Mouse (Mus musculus): ENCODE measurements at regions not wholly inside any gene's neighbourhood (a gene's known extent, or its start where the extent isn't known, plus 50 kb on each side); places are given as distances from the start of the nearest gene placed in this dataset.

DNA sequence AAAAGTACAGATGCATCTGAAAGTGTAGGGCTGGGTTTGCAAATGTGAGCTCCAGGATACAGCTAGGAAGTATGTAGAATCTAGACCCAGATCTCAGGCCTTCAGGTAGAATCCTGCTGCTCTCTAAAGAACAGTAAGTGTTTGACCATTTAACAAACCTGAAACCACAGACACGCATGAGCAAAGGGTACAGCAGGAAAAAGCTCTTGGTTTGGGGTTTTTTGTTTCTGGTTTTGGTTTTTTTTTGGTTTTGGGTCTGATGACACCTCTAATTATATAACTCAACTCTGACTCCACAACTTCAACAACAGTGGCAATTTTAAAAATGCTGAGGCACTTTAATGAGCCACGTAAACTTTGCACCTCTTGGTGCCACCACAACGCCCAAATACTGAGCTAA is 165.3 kb upstream of the Smim15 start:
- no peak for ATAC-seq

DNA sequence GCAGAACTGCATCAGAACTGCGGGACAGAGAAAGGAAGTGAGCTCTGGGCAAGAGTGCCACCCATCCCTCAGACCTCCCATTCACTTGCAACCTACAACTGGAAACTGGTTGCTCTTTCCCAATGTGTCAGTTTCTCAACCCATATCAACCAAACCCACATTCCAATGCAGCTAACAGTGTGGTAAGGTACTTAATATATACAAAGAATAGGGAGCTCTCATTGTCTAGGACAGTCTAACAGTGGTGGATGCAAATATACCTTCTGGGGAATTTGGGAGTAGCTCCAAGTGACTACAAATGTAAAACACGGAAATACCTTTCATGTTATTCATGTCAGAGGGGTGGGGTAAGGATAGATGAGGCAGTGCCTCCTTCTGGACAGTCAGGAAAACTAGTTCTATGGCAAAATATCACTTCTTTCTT is 171.0 kb upstream of the Smim15 start:
- ATAC-seq: no peak

DNA sequence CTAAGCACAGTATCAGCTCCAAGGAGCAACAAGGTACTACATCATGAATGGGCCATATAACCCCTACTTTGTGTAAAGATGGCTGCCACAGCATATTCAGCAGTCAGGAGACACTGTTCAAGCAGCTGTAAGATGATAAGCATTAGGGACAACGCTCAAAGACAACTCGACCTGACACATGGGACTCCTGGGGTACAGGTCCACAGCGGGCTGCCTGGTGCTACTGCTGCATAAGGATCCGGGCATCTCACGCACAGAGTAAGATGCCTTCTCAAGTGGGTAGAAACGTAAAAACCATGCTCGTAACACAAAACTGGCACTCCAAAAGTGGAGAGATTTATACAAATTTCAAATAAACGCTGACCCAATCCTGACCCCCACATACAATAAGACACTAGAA is 171.7 kb upstream of the Smim15 start:
- ATAC-seq: no peak

DNA sequence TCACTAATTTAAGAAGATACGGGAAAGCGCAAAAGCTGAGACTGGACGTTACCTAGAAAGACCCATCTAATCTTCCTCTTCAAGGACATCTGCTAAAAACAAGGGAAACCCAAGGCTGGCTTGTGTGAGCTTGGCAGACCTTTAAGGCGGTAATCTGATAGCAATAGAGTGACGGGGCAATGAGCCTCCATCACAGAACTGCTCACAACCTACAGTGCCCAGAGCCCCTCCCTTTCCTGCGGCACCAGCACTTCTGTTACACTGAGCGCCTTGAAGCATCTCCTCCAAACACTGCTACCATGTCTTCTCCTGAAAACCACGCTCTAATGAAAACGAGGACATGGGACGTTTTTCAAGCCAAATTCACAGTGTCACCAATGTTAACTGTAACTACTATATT is 172.1 kb upstream of the Smim15 start:
- no peak for ATAC-seq

DNA sequence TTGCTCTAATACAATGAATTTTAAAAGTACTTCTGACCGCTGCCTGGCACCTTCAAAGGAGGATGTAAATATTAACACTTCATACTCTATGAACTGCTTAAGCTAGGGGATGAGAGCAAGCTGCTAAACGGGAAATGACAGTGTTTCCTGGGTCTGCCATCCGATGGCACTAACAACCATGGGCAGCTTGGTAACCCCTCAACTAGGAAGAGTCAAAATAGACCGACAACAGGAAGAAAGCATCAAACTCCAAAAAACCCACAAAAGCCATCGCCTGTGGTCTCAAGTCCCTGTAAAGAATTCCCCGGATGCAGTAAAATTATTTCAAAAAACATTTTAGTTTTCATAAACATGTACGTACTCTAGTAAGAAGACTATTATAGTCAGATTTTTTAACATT is 175.3 kb upstream of the Smim15 start:
- peak; percentile 32 for ATAC-seq

DNA sequence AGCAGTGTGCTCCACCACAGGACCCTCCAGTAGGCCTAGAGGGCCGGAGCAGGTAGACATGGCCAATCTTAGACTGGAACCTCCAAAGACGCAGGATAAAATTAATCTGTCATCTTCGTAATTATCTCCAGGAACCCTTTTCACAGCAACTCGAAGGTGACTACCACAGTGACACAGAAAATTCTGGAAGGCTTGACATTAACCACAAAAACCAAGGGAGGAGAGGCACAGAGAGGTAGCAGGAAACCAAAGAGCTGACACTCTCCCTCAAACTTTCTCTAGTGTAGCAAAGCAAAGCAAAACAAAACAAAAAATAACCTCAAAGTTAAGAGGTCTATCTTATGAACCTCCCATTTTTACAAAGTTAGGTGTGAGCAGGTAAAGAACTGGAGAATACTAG is 177.4 kb upstream of the Smim15 start:
- peak; percentile 40 for ATAC-seq

DNA sequence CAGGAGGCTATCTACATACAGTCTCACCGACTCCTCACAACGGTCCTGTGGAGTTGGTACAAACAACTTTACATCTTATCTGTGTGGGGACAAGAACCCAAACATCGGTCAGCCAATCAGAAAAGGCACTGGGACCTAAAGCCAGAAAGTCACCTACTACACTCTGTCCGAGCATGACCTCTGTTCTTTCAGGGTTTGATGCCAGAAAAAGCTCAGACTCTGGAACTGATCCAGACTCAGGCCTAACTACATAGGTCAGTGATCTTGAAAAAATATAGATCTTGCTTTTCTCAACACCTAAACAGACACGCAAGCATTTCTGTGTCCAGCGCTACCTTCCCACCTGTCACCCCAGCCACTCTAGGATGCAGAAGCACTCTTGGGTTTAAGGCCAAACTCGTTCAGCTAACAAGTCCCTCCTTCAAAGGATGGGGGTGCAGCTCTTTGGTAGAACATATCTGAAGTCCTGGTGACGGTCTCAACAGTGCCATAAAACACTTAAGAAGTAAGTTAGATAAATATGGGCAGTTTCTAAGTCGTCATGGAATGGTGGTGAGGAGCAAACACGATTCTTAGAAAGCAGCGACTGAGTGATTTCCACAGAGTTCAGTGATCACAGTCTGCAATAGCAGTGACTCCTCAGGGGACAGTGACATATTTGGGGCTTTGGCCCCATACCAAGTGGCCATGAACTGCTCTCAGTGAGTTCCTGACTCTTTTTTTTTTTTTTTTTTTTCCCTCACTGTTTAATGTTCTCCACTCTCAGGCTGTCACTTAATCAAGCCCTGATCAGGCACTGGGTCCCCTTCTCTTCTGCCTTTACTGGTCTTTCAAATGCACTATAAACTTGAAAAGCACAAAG is 181.2 kb upstream of the Smim15 start:
- no peak for ATAC-seq

DNA sequence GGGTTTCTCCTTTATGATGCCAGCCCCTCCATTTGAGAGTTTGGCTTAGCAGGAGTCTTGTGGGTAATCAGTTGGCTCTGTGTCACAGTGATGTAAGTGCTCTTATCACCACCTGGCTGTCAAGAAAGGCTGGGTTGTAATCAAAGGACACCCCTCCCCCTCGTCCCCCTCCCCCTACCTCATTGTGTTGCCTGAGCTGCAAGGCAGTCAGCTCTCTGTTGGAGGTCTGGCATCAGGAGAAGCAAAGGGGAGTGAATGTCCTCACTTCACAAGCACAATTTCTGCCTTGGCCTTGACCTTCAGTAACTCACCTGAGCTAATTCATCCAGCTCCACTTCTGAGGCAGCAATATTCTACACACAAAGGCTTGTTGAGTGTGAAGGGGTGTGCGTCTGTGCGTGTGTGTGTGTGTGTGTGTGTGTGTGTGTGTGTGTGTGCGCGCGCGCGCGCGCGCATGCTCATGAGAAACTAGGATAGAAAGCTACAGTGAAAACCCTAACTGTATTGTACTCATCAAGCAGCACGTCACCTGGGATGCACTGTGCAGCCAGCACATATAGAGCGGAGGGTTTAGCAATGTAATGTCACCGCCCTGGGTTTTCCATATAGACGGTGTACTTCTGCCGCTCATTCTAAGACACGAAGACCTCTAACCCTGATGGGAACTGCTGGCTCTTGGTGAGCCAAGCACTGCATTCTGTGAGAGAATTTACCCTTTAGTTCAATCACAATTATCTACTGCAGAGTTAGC is 182.7 kb upstream of the Smim15 start:
- no peak for ATAC-seq

DNA sequence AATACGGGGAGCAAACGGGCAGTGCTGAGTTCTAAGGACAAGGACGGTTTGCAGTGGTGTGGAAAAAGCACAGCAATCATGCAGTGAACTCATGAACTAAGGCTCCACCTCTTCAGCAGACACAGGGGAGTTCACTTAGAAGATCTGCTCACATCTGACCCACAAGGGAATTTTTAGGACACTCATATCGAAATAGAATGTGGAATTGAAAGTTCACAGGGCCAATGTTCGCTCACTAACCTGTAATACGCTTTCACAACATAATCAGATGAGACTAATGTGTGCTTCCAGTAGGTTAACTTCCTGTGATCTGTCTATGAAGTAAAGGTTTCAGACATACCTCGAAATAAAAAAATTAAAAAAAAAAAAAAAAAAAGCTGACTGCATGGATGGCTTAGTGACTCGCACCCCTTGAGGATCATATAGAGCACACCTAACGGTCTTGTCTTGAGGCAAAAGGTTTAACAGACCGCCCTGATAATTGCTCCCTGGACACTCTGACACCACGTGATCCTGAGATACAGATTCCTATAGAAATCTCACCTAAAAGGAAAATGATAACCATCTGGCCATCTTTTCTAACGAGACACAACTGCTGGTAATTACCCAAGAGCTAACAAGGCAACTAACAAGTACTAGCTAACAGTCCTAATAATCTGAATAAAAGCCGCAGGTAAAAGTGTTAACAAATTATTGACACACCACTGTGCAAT is 187.0 kb upstream of the Smim15 start:
- ATAC-seq: peak; percentile 82

DNA sequence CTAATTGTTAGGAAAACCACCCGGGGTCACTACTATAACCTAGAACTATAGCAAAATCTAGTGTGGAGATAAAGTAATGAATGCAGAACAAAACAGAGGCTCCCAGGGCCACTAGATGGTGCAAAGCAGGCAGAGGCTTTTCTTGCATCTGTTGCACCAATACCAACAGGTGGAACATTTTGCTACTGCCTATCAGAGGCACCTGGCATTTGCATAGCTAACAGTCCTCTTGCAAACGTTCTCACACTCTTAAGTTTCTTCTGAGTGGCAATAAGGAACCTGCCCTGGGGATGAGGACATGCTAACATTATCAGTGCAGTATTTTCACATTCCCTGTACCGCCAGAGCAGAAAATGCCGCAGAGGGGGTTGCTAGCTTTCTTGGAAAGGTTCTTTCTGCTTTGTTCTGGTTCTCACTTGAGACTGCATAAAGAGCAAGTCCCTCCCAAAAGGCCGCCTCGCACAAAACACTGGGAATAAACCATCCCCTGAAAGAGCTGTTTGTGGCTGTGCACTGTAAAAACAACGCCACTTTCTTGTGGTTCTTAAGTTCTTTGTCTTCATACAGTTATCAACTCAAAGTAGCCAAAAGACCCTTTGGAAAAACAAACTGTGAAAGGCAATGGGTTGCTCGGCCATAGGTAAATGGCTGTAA is 193.2 kb upstream of the Smim15 start:
- no peak for ATAC-seq

DNA sequence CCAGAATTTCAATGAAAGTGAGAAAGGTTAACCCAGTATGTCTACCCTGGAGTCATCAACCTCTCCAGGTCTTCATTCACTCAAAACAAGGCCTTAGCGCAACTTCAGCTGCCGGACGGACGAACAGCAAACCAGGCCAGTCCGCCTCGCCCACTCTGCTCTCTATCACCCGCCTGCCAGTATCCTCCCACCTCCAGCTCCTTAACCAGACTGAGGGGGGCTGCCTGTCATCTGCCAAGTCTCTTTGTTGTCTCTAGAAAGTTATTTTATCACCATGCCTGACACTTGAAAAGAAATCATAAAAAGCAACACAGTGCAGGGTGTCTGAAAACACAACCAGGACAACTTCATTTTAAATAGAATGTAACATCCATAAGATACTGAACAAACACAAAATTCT is 195.4 kb upstream of the Smim15 start:
- no peak for ATAC-seq

DNA sequence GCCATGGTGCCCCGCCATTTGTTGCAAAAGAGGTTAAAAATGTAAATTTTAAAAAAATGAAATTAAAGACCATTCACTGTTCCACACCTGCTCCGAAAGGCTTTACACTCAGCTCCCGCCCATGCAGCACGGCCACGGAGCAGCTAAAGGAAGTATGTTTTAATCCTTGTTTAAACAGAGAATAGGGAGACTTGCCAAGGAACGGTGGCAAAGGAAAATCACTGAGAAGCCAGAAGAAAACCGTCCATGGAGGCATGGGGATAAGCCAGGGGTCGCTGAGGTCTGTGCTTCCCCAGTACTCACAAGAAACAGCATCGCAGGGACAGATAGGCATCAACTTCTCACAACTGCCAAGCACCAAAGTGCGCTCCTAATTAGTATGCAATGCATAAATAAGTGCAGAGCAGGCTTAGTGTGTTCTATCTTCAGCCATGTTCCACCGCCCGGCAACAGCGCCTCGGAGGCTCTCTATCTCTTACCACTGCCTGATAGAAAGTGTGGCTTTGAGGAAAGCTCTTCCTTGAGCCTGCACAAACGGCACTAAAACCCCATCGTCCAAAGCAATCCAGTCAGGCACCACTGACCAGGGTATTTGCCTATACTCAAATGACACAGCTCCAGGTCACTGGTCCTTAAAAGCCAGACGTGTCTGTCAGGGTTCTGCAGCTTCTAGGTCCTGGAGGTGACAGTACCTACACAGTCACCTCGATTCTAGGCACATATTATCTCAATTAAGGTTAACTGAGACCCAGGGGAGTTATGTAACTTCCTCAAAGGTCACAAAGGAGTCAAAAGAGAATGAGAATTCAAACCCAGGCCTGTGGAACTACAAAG is 196.8 kb upstream of the Smim15 start:
- ATAC-seq: no peak

DNA sequence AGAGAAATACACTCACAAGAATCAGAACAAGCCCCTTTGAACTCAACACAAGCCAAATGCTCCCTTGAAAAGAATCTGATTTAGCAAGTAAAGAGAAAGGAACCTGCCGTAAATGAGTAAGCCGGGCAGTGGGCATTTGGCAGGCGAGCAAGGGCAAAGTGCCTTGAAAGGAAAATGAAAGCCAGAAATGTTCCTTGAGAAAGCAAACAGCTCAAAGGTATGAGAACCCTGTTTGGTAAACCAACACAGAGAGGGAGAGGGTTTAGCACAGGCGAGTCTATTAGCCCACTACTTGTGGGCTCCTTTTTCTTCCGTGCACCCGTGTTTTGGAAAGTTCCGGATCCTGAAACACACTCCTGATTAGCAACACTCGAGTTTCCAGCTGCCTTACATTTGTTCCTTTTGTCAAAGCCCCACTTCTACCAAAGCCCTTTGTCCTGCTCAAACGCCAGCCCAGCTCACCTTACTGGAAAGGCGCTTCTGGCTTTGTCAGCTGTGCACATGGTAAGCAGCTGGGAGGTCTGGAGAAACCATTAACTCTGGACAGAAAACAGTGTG is 197.5 kb upstream of the Smim15 start:
- ATAC-seq: no peak

DNA sequence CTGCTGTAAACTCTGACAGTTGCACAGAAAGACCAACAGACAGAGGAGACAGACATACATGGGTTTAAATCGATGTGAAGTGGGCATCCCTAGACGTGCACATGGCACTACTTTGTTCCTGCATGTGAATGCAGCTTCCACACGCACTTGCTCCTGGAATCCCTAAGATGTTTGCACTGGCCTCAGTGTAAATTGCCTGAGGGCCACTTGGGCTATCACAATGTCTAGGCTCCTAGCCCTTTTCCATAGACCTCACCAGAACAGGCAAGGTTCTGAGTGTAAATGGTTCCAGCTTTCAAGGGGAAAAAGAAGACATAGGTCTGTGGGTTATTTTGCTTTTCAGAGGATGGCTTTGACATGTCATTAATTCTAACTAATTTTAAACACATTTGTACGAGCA is 198.4 kb upstream of the Smim15 start:
- ATAC-seq: no peak

DNA sequence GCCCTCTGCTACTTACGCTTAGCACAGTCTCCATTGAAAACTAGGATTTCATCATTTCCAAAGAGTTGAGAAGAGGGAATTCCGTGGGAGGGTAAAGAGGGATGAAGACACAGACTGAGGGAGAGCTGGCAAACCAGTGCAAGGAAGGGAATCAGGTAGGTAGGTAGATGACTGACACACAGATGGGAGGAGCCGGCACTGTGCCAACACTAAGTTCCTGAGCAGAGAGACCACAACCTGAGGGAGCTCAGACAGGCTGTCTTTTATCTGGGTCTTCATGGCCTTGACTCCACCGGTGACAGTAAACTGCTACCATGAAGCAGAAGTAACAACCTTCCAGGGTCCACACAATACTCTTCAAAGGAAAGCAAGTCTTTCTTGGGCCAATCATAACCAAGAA is 200.2 kb upstream of the Smim15 start:
- ATAC-seq: no peak

DNA sequence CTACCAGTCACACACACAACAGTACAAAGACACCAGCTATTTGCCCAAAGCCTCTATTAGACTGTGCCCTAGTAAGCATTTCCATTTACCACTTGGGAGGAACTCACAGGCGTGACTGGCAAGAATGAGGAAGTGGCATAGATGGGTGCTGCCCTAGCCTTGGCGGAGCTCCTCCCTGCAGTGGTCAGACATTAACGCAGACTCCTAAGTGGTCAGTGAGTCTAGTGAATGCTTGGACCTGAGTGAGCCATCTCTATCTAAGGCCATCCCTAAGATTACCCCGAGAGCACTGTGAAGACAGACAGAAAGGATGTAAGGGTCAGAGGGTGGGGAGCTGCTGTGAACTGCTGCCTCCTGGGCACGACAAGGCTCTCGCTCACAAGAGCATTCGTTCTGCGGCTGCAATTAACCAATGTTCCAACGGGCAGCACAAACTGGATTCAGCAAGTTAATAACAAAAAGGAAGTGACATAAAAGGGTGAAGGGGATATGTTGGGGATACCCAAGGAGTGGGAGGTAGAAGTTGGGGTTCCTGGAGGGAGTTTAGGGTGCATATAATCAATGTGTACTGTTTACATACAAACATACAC is 206.0 kb upstream of the Smim15 start:
- no peak for ATAC-seq

DNA sequence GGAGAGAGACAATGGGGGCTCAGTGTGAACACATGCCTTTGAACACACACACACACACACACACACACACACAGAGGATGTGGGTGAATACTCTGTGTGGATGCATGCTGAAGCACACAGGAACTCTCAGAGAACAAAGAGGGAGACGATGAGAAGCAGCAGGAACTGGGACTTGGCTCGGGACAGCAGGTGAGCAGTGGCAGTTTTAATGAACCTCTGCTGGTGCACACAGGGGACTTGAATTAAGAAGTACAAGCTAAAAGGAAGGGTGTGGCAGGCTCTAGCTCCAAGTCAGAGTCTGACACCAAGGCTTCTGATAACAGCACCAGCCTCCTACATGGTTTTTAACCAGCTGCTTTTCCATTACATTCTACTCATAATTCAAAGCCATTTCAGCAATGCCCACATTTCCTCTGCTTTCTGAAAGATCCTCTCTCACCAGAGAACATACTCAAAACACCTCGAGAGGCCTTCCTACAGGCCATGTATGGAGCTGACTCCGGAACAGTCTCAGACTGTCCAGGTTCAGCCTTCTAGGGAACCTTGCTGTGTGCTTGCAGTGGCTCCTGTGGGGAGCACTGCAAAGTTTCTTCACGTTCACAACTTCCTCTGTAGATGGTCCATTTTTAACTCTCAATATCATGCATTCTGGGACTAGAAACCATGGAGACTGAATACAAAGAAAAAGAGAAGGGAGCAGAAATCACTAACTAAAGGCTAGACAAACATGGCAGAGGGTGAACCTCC is 206.9 kb upstream of the Smim15 start:
- peak; percentile 80 for ATAC-seq

DNA sequence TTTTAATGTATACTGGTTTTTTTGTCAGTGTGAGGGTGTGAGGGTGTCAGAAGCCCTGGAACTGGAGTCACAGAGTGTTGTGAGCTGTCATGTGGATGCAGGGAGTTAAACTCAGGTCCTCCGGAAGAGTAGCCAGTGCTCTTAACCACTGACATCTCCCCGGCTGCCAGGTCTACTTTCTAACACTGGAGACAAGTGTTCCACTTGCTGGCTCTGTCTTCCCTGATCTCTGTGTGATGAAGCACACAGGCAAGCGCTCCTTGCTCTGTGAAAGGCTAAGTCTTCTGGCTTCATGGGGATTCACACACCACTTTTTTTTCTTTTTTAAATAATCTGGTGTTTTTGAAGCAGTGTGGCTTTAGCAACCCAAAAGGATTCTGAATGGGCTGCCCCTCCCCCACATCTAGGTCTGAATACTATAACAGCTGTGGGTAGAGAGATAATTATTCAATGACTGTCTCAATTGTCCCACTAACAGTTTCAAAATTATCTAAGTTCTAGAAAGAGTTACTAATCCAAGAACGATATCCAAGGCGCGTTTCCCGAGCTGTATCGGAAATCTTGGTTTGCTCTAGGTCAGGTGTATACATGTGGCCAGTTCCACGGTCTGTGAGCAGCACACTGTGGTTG is 208.4 kb upstream of the Smim15 start:
- ATAC-seq: no peak

DNA sequence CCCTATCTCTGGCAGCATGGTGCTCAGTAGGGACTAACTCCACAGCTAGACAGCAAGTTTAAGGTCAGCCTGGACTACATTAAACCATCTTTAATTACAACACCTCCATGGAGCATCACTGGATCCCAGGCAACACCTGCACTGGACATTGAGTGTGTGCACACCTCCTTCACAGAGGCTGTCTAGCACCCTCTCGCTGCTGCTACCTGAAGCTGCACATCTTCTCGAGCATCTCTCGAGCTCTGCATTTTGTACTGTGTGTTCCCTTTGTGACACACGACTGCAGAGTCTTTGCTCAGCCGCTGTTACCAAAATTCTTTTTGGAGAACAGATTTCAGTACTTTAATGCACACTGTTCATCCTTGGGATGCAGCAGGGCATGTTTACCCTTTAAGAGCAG is 212.2 kb upstream of the Smim15 start:
- no peak for ATAC-seq

DNA sequence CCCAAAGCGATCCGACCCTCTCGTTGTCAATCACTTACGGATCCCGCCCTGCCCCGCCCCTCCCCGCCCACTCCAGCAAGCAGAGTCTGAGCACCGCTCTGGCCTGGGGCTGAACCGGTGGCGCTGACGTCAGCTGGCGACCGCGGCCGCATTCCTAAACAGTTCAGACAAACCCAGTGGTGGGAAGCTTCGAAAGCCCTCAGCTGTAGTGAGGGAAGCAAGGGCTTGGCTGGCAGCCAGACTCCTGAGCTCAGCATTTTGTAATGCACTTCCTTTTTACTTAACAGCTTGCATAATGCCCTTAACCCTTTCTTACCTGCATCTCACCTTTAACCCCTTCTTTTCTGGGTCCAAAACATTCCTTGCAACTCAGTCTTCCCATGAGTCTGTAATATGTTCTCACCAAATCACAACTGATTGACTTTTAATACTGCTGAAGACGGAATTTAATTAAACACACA is 213.0 kb upstream of the Smim15 start:
- ATAC-seq: peak; percentile 99
